Mouse (Mus musculus) urinary bladder, postnatal 36 days (tissue): ENCODE data around the gene Dus3l.

ENCODE experiments used
- DNase-seq, 2 experiments: peaks; one replicate each; pipeline ENCODE4 v3.0.0; 2022; ENCODE audit warnings: low spot score in 2 of 2, mixed read lengths in 1 of 2

The Dus3l gene

DNA sequence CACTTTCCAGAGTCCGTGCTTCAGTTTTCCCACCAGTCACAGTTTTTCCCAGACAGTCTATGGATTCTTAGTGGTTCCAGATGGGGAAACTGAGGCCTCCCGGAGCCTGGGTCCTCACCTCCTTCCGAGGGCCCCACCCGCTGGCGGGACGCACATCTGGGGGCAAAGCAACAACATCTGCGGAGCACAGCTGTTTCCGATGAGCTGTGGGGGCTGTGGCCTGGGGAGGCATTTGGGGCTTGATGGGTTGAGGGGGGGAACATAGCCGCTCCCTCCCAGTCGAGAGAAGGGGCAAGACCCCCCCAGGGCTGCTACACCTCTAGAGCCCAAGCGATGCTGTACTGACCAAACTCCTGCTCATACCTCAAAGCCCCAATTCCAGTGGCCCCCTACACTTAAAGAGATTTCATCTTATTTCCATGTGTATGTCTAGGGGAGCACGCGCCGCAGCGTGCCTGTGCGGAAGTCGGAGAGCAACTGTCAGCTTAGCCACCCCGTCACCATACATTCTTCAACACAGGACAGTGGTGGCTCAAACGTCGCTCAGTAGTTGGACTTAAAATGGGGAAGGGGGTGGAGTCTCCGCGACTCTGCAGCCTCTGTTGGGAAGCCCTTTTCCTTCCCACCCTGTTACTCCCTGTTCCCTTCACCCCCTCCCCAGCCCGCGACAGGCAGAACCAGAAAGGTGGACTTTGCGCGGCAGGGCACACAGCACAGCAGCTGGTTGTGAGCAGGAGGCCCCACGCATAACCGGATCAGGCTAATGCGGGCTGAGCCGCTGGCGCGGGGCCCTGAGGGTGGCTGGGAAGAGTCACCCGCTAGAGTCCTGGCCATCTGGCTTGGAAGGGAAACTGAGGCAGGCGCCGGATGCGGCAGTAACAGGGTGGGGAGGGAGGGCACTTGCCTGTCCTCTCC lies 10.0 kb upstream of the Dus3l start:
- DNase-seq, result no peak

DNA sequence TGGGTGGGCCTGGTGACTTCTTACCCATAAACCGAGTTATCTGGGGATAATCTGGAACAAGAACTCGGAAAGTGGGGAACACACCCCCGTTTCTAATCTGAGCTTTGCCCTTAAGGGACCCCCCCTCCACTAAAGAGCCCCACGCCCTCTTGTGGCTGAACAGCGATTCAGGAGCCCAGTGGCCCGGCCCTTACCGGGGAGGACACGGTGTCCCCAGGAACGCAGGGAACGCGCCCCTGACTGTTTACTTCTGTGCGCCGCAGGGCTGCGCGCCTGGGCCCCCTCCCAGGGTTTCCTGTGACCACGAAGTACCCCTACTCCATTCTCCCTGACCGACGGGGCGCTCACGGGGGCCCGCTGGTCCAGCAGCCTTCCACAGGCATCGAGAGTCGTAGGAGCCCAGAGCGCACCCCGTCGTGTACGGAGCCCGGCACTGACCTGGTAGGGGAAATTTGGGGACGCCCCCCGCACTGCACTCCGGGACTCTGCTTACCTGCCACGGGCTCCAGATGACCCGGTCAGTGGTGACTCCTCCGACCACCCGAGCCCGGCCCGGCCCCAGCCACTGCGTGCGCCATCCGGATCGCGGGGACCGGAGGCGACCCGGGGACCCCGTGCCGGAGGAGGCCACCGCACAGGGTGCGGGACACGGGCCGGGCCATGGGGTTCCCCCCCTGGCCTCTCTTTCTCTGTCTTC lies 7.7 kb upstream of the Dus3l start:
- DNase-seq, result no peak

DNA sequence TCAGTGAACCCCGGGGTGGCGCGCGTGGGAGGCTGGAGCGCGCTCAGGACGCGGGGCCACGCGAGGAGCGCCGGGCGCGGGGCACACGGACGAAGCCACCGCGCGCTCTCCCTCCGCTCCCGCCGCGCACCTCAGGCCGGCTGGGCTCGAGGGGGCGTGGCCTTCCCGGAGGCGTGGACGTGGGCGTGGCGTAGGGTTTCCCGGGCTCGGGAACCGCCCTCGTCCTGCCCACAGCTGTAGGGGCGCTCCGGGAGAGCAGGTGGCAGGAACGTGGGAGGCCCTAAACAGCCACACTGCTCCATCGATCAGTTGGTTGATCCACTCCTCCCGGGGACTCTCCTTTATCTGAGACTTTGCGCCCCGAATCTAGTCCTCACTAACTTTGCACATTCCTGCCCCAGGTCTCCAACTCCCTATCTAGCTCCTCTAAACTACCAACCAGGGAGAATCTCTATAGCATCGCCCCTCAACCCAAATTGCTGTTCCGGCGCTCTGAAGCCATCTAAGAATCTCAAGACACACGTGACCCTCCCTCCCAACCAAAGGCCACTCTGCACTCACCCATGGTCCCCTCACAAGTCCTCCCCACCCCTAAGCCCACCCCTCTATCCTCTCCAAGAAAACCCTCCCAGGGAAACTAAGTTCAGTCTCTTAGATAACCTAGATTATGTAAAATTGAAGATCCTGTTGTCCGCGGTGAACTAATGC lies 7.0 kb upstream of the Dus3l start, which contains the start of gene Nrtn:
Gene Nrtn (minus strand): TSS at position 115 of the 708 bp plus-strand sequence.
- DNase-seq, result peak; percentile 90 to 92

DNA sequence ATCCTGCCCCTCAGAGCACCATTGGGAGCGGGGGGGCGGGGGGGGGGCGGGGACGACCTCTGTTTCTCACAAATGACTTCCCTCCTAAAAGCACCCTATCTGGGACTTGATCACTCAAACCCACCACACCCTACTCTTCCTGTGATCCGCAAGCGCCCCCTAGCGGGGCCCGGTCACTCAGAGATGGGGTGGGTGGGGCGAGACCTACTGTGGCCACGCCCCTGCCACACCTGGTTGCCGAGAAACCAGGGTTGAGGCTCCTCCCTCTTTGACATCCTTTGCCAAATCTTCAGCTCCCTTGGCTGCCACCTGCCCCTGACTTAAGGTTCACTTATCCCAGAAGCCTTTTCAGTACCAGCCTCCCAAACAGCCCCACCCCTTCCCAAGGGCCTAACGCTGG lies 6.4 kb upstream of the Dus3l start:
- DNase-seq, result peak; percentile 71 to 73

DNA sequence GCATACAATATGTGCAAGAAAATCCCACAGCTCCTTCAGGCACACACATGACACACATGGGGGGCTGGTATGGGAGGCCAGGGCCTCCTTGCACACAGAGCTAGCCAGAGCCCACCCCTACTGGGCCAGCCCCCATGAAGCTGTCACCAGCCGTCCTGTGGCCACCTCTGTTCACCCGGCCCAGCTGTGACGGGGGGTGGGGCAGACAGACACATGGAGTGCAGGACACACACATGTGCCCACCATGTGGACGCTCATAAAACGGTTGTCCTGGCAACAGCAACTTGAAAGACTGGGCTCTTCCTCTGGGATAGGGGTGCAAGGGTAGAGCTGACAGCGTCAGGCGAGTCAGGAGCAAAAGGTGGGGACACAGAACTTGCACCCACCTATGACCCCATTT lies 5.3 kb upstream of the Dus3l start:
- no peak for DNase-seq

DNA sequence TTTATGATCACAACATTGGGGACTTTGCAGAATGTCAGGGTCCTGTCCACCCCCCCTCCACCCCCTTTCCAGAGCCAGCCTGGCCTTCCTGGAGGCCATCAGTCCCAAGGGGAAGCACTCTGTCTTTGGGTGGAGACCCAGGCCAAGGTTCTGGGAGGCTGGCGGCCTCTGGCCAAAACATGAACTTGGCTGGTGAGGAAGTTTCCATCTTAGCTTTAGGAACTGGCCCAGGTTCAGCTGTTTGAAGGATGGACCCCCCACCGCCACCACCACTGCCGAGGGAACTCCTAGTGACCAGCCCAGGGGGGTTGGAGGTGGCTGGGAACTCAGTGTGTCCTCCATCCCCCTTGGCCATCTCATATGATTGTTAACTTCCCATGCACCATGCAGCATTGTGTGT lies 3.5 kb upstream of the Dus3l start:
- DNase-seq, result no peak

DNA sequence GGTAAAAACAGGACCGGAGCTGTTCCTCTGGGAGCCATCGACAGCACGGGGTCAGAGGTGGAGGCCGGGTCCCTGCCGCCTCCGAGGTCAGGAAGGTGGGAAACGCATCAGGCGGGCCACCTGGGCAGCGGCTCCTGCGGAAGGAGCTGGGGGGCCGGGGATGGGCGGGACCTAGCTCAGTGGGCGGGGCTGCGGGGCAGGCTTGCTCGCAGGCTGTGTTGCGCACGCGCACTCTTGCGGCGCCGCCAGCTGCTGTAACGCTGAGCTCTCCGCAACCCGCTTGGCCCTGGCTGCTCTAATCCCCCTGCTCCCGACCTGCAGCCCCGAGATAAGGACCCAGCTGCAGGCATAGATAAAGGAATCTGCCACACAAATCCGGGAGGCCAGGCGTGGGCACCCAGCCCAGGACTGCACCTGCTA lies 2.6 kb upstream of the Dus3l start:
- peak; percentile 70 to 85 for DNase-seq

DNA sequence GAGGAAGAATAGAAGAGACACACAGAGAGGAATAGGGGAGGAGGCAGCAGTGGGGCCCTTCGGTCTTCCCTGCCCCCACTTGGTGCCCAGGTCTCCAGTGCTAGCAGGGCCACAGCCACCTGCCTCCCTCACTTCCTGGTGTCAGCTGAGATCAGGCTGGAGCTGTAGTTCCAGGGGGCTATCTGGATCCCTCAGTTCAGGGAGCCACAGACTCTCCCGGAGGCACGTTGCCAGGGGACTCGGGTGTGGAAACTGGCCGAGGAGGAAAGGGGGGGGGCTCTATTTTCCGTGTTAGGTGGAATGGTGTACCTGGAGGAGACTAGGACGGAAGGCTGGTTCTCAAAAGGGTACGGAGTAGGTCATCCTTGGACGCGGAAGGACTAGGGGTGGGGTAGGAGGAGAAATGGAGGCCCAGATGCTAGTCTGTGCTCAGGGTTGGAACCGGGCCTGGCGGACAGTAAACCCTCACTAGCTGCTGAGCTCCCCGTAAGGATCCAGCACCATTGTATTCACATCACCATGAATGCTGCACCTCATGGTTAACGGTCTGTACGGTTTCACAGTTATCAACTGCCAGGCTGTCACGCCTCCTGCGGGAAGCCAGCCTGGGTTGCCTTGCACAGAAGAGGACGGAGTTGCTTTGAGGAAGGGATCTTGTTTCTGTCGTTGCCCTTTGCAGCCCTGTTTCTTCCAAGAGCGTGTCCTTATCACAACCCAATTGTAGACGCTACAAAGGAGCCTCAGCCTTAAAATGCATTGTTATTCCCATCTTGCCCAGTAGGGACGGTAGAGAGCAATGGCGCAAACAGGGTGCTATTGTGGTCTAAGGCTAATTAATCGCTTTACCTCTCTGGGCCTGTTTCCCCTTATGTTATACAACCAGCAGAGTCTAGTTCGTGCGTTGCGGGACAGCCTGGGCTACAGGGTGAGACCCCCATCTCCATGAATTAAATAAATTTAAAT lies 1.5 kb upstream of the Dus3l start:
- peak; percentile 46 to 49 for DNase-seq

DNA sequence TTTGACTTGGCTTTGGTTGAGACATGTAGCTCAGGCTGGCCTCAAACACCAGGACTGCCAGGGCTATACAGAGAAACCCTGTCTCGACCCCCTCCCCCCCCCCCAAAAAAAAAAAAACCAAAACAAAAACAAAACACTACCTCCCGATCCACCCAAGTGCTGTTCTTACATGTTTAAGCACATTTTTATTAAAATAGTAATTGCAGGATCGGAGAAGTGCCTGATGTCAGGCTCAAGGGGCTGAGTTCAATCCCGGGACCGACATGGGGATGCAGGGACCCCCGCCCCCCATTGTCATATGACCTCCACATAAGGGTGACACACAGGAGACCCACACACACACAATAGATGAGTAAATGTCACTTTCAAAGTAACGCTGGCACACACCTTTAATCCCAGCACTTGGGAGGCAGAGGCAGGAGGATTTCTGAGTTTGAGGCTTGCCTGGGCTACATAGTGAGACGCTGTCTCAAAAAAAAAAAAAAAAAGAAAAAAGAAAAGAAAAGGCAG lies 761 bp upstream of the Dus3l start:
- no peak for DNase-seq

DNA sequence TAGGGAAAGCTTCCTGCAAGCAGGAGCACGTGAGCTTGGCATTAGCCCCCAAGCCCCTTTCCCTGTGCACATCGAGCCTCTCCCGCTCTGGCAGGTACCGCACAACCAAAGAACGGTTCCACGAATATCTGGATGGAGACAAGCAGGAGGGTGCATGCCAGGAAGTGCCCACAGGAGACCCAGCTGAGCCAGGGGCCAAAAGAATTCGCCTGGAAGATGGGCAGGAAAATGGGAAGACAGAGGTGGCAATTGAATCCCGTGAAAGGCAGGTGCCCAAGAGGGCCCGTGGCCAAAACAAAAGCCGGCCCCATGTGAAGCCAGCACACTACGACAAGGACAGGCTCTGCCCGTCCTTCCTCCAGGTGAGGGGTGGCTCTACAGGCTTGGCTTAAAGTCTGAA lies 874 bp downstream of the Dus3l start:
- DNase-seq, result no peak

DNA sequence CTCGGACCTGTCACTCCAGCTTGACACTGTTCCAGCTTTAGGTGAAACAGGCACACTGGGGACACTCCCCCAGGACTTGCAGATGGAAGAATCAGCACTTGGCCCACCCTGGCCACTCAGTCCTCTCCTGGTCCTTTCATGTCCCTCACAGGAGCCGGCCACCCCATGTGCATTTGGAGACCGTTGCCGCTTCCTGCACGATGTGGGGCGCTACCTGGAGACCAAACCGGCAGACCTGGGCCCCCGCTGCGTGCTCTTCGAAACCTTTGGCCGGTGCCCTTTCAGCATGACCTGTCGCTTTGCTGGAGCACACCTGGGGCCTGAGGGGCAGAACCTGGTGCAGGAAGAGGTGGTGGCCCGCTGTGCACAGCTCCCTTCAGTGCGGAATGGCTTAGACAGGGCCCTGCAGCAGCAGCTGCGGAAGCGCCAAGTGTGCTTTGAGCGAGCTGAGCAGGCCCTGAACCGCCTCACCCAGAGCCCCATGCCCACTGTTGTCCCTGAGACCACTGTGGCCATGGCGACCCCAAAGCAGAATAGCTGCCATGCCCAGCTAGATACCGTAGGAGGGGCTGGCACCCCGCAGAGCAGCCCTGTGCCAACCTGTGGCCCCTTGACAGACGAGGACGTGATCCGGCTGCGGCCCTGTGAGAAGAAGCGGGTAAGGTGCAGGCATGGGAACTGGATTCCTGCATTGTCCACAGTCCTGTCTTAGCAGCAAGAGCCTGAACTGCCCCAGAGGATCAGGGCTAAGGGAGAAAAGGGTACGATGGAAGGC lies 2.3 kb downstream of the Dus3l start:
- DNase-seq, result no peak

DNA sequence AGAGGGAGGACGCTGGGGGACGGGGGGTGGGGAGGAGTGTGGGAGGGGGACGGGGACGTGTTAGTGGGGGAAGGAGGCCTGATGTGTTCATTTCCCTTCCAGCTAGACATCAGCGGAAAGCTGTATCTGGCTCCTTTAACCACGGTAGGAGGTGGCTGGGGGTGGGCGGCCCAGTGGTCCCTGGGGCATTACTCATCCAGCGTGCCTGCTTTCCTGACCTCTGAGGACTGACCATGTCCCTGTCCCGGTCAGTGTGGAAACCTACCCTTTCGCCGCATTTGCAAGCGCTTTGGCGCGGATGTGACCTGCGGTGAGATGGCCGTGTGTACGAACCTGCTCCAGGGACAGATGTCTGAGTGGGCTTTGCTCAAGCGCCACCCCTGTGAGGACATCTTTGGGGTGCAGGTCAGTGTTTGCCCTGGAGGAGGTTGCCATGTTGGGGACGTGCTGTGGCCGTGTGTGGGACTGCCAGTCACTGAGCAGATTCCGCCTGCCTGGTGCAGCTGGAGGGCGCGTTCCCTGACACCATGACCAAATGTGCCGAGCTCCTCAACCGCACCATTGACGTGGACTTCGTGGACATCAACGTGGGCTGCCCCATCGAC lies 3.1 kb downstream of the Dus3l start:
- DNase-seq, result no peak

DNA sequence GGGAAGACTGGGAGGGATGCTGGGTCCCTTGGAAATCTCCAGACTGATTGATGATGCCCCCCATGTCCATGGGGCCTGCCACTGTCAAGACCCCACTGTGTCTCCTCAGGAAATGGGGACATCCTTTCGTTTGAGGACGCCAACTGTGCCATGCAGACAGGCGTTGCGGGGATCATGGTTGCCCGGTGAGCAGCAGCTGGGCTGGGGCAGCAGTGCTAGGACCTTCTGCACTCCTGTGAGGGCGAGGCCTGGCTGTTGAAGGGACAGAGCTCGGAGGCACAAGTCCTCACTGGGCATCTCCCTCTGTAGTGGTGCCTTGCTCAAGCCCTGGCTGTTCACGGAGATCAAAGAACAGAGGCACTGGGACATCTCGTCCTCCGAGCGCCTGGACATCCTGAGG lies 4.4 kb downstream of the Dus3l start:
- no peak for DNase-seq

DNA sequence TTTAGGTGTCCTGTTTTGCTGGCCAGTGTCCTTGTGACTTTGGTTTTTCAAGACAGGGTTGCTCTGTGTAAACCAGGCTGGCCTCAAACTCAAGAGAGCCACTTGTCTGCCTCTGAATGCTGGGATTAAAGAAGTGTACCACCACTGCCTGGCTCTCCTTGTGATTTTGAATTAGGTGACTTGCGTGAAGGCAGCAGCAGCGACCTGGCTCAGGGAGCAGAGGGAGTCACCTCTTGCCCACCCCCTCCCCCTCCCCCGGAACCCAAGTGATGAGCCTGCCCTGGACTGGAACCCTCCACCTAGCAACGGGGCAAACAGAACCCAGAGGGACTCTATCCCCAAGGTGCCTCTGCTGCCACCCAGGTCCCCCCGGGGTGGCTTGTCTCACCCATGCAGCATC lies 5.4 kb downstream of the Dus3l start, which contains the start of gene Prr22:
Gene Prr22 (plus strand): TSS at position 301 of the 400 bp plus-strand sequence.
- no peak for DNase-seq

DNA sequence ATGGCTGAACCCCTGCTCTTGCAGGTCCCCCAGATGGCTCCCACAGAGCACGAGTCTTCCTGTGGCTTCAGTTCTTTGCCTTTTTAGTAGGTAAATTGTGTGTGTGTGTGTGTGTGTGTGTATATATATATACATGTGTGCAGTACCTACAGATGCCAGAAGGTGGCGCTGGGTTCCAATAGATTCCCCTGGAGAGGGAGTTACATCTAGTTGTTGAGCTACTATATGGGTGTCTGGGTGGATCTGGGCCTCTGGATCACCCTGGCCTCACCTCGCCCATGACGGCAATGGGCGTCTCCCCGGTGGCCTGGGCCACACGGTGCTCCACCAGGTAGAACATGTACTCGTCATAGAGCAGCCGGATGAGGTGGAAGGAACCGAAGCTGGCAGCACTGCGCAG lies 13.0 kb downstream of the Dus3l start:
- no peak for DNase-seq

DNA sequence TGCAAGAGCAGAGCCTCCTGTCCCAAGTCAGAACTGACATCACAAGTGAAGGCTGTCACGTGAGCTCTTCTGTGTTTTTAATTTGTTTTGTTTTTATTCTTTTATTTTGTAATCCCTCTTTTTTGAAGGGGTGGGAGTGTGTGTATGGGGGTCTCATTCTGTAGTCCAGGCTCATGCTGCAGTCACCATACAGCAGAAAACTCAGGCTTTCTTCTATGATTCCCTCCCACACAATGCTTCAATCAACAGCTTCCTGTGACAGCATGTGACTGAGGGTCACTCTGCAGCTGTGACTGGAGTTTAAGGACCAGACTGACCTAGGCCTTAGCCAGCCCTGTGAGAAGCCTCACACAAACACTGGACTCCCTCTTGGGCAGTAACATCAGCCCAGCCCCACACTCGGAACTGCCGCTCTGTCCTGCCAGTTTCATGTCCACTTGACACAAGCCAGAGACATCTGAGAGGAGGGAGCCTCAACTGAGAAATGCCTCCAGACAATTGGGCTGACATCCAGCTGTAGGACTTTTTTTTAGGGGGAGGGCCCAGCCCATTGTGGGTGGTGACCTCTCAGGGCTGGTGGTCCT lies 14.3 kb downstream of the Dus3l start:
- no peak for DNase-seq

DNA sequence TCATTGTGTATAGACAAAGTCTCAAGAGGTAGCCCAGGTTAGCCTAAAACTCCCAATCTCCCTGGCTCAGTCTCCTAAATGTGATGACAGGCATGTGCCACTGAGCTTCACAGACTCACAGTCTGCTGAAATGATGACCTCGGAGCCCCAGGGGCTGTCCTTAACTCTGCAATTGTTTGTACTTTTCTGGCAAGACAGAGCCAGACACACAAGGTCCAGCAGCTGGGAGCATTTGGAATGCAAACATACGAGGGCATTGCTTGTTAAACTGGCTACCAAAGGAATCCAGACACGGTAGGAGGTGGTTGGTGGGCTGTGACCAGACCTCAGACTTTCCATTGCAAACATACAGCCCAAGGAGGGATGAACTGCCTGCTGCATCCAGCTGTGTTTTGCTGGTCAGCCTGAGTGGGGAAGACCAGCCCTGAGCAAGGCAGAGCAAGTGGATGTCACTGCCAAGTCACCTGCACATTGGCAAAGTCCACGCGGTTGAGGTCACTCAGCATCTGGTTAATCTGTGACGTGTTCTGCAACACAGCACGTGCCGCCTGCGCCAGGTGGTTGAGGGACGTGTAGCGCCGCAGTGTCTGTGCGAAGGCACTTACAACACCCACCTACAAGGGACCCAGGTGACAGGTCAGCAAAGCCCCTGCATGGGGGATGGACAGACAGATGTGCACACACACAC lies 15.9 kb downstream of the Dus3l start:
- DNase-seq, result no peak

DNA sequence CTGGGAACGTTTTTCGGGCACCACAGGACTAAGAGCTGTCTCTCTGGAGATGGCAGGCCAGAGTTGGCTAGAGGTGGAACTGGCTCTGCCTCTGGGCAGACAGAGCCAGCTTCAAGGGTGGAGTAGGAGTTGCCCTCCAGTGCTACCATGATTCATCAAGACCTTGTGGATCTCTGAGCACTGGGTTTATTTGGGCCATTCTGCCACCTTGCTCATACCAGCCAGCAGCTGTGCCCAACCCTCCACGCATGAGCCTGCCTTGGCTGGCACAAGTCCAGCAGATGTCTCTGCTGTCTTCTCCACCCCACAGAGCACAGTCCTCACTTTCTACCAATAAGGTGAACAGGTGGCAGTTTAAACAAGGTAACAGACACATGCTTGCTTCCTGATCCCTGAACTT lies 24.3 kb downstream of the Dus3l start:
- no peak for DNase-seq

DNA sequence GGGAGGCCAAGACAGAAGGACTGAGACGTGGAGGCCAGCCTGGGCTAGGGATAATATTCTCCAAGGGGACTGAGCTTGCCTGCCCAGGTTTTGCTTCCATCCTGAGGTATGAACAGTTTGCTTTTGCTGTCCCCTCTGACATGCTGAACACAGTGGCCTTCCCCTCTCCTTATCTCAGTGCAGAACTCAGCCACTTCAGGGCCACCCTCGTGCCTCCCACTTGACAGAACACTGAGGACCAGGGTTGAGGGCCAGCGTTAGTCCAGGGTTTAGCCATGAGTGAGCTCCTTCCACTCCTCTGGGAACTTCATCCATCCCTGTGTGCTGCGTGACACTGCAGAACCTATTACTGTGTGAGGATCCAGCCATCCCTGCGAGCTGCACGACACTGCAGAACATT lies 24.7 kb downstream of the Dus3l start:
- DNase-seq, result no peak
